Mouse (Mus musculus) T-helper 1 cell (primary cell): ENCODE results near the gene Sik2.

Experiments
- in situ Hi-C: fragments of 300-600 bp; cut with MboI, MseI; formaldehyde crosslinking; loops from one replicate; pipeline ENCODE4 v1.15.1; 2025; ENCODE audit warnings: high pct_unique_total_duplicates

Sik2 gene

DNA sequence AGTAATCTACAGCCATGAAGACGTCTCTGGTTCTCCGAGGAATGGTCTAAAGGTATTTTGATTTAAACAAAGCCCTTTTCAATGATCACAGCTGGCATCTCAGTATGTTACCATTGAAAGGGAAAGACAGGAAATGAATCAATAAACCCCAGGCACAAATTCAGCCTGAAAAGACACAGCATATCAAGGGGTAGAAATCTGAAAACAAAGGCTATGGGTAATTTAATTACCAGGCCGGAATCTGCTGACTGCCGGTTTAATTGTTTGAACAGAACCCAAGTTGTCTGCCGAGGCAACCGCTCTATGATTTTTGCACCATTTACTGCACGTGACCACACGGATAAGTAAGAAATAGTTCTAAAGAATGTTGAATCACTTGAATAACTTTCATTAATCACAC is 22.8 kb downstream of the Sik2 start:
- in situ Hi-C loops: no loop called here

GRCm38 (mm10) chr9:50981499-50982190 is 27.2 kb downstream of the Sik2 start:
- in situ Hi-C loops: no loop called here

DNA sequence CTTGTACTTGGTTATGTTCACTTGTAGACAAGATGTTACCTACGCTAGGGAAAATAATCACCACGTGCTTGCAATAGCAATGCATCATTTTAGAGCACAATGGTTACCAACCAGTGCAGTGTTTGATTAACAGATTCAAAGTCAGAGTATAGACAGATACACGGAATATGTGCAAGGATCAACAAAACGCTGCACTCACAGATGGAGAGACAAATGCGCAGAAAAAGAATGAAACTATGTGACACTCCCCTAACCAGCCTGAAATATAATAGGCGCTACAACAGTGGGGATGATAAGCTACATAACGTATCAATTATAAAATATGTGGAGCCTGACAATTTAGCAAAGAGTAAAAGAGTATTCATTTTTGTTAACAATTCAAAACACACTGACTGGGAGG is 34.2 kb downstream of the Sik2 start:
- in situ Hi-C loops: loop anchor here (10.0 kb wide), 1 partner anchor 1360 kb away; no protein-coding TSS in a partner anchor

DNA sequence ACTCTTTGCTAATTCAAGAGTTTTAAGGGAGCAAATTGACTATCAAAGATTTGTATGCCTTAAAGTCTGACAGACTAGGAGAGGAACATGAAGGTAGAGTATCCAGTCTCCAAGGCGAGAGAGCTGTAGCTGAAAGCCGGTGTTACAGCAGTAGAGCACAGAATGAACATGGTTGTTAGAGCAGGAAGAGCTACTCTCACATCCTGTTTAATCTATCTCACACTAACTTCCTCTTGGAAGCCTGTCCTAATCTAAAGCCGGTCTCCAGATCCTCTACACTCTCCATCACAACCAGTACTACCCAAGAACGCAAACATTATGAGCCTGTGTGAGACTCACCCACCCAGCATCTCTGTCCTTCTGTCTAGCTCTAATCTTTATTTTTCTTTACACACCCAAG is 38.5 kb downstream of the Sik2 start:
- in situ Hi-C loops: loop anchor here (10.0 kb wide), 1 partner anchor 1364 kb away; no protein-coding TSS in a partner anchor

DNA sequence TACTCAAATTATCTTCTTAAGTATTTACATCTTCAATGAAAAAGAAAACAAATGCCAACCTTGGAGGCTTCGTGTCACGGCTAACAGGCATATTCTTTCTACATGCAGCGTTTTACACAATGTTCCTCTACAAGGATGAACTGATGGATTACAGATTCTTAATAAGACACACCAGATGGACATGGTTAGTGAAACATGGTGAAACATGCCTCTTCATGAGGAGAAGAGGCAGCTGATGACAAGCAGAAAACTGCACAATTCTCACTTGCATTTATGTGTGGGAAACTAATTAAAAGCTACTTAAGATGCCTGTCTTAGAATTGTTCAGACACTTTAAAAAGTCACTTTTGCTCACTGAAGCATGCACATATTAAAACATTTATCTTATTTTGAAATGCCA is 39.6 kb downstream of the Sik2 start:
- in situ Hi-C loops: no loop called here

DNA sequence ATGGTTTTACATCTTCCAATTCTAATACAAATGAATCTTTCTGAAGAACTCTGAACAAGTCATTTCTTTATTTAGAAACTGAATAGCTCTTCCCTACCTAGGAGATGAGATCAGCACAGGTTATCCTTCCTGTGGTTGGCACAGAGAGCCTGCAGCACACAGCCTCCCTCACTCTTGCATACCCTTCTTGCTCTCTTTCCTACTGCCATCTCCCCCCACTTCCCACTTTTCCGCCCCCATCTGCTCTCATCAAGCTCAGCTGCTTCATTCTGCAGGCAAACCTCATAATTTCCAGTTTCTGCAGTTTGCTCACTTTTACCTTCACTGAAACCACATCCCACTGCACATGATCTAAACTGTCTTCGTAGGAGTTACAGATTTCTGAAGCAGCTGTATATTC is 42.6 kb downstream of the Sik2 start:
- in situ Hi-C loops: no loop called here

DNA sequence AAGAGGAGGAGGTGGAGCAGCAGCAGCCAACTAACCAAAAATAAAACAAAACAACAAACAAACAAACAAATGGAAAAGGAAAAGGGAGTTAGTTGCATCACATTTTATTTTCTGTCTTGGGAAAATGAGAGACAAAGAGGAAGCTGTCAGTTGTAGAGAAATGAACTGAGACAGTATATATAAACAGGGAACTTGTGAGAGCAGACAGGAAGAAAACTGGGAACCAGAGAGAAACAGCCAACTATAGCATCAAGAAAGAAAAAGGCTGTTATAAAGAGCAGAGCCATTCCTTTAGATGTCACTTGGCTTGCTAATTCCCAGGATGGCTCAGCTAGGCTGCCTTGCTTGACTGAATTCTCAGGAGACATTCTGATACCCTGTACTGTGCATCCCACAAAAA is 43.5 kb downstream of the Sik2 start:
- in situ Hi-C loops: no loop called here

DNA sequence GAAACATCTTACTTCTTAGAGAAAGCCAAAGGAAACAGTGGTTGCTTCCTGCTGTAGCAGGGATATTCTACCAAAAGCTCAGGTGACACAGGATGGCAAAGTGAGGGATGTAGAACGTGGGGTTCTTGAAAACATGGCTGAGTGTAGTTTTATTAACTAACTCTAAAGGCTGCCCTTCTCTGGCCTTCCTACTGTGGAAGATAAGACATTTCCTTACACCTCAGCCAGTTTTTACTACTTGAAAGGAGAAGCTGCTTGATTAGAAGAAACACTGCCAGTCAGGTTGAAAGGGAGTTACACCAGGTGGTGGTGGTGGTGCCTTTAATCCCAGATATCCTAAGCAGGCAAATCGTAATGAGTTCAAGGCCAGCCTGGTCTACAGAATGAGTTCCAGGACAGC is 44.0 kb downstream of the Sik2 start:
- in situ Hi-C loops: no loop called here

DNA sequence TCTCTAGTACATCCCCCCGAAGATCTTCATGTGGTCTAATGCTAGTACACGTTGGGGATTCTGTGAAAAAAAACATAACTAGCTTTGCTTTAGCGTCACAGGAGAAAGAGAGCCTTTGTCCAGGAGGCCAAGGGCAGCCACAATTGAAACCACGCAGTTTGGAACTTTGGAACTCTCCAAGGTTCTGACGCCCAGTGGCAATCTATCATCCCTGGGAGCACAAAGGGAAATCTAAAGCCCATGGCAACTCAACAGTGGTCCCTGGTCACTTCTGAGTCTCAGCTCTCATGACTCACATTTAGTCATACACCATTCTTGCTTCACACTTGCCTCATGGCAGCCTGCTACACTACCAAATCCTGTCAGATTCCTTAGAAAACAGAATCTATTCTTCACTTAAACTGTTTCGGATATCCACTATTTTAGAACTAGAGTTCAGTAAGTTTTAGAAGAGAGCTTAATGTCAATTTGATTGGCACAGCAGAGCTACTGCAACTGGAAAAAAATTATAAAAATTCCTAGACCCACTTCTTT is 50.9 kb downstream of the Sik2 start:
- in situ Hi-C loops: no loop called here

- in situ Hi-C loops: no loop called here
Observed at GRCm38 (mm10) chr9:50955176-50955575, 53.7 kb downstream of the Sik2 start.

GRCm38 (mm10) chr9:50948097-50948823 is 60.6 kb downstream of the Sik2 start:
- in situ Hi-C loops: no loop called here

GRCm38 (mm10) chr9:50946338-50946737 is 62.5 kb downstream of the Sik2 start:
- in situ Hi-C loops: no loop called here

DNA sequence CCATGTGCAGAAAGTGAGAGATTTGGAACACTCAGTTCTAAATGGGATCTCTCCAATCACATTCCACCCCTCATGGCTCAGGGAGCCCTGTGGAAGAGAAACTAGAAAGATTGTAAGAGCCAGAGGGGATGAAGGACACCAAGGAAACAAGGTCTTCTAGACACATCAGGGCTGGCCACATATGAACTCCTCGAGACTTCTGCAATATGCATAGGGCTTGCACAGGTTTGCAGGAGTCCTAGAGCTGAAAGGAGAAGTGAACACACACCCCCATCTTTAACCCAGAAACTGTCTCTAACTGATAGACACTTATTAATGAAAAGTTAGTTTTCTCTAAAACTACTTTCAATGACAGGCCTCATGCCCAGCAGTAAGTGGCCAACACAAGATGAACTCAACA is 64.0 kb downstream of the Sik2 start:
- in situ Hi-C loops: no loop called here

GRCm38 (mm10) chr9:50942711-50943110 is 66.2 kb downstream of the Sik2 start:
- in situ Hi-C loops: no loop called here

DNA sequence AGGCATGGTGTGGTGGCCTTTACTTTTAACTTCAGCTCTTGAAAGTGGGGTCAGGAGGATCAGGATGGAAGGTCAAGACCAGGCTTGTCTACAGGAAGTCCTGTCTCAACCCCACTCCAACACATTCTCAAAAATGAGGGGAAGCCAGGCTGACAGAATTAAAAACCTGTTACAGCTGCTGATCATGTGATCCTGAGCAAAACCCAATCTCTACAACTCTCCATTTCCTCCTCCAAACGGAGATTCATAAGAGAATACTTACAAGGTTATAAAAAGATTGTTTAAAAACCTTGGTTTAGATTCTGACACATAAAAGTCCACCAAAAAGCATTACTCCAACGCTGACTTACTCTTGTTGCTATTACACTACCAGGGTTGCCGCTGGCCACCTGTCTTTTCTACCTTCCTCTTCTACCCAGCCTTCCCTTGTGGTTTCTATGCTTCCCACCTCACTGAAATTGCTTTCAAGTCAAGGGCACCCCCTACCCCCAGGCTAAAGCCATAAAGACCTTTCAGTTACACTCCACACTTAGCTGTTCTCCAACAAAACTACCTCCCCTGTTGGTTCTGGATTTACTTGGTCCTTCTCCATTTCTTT is 67.0 kb downstream of the Sik2 start:
- in situ Hi-C loops: no loop called here

- in situ Hi-C loops: loop anchor here (5.0 kb wide), 1 partner anchor 62 kb away; no protein-coding TSS in a partner anchor
Observed at GRCm38 (mm10) chr9:50929986-50930385, 78.9 kb downstream of the Sik2 start.

DNA sequence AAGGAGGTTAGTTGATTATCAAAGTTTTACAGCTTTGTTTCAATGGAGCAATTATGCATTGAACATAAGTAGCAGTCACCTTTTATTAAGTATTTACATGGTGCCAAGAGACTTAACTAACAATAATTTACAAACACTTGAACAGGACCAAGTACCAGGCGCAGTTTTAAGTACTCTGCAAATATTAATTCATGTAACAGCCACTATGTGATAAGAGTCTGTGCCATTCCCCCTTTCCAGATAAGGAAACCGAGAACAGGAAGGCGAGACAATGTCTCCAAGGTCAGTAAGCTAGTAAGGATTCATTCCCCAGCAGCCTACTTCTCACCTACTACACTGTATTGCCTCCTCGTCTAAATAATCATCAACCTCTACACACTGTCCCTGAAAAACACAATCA is 83.1 kb downstream of the Sik2 start:
- in situ Hi-C loops: no loop called here

- in situ Hi-C loops: no loop called here
Observed at GRCm38 (mm10) chr9:50924454-50924853, 84.4 kb downstream of the Sik2 start.

- in situ Hi-C loops: no loop called here
Observed at GRCm38 (mm10) chr9:50922363-50923153, 86.3 kb downstream of the Sik2 start.

DNA sequence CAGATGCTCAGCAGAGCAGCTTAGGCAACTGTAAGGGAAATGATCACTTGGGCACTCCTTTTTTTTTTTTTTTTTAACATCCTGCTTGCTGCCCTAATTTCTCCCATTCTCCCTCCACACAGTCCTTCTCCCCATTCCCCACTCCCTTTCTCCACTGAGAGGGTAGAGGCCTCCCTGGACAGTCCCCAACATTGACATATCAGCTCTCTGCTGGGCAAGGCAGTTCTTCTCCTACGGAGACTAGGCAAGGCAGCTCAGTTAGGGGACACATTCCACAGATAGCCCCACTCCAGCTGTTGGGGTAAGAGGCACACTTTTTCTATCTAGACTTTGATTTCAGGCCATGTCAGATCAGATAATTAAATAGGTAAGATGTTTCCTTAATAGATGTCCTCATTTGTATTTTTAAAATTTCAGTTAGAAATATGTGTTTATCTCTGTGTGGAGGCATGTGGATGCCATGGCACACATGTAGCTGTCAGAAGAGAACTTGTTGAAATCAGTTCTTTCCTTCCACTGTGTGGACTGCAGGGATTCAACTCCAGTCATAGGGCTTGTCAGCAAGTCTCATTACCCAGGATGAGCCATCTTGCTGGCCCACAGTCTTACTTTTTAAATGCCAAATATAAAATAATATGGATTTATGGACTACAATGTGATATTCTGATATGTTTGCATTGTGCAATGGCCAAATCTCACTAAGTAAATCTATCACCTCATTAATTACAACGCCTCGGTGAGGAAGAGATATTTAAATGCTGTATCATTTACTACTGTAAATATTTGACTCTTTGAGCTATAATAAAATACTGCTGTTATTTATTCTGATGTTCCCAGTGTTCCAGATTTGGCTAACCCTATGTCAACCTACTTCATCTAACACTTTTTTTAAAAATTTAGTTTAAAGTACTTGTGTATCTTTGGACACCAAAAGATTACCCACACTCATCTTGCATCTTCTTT is 87.7 kb downstream of the Sik2 start:
- in situ Hi-C loops: no loop called here

GRCm38 (mm10) chr9:50919554-50919953 is 89.3 kb downstream of the Sik2 start:
- in situ Hi-C loops: no loop called here
